Mouse (Mus musculus): ENCODE results near the gene Mboat7. TPM values are rescaled to one million over a fixed set of nuclear protein-coding genes. Genes with fewer than 3 reads are reported as not detected.

The Mboat7 gene
- total and polyA plus RNA-seq, 3 experiments, result 31.1 to 113 TPM; not detected in 1

GRCm38 (mm10) chr7:3665215-3666114, 27.9 kb downstream of the Mboat7 start, which contains the start of gene Leng1 (continued):
- TF ChIP-seq USF2 (IDR thresholded peaks at IDR 0.05; ENCODE audit: borderline replicate concordance in 1 of 2, insufficient read depth in 1 of 2, low read depth in 1 of 2, low read length in 2 of 2) (no peak), MYB (IDR thresholded peaks at IDR 0.05; ENCODE audit: low read depth, low read length) (no peak), MAZ (IDR thresholded peaks at IDR 0.05; ENCODE audit: low read depth, low read length) (no peak; the same call in 1 of the 2 replicates), TAL1 (IDR thresholded peaks at IDR 0.05; ENCODE audit: low read length) (peak; percentile 20; the same call in 1 of the 2 replicates), RCOR1 (IDR thresholded peaks at IDR 0.05; ENCODE audit: low read depth, low read length) (no peak), MAX (IDR thresholded peaks at IDR 0.05; ENCODE audit: low read length) (peak; percentile 67), GABPA (IDR thresholded peaks at IDR 0.05; ENCODE audit: low read depth, low read length) (no peak), CTCF (IDR thresholded peaks at IDR 0.05 in 2 of 3, conservative IDR thresholded peaks at IDR 0.05 in 1 of 3; ENCODE audit: control insufficient read depth in 1 of 3, insufficient read depth in 1 of 3, low read depth in 2 of 3, low read length in 3 of 3, poor library complexity in 1 of 3, severe bottlenecking in 1 of 3) (no peak)

- peaks cover 1 to 6% of the 10 kb centered on the region in 2 experiments; a peak in 3 of 4 replicates for H3K36me3 ChIP-seq (ENCODE audit: control insufficient read depth in 1 of 2, insufficient read depth in 2 of 2, low read length in 2 of 2)
- peaks cover 14% of the 10 kb centered on the region for H3K79me2 ChIP-seq (ENCODE audit: control insufficient read depth, insufficient read depth, low read length, poor library complexity)
- H3K9me3 ChIP-seq (replicated peaks; ENCODE audit: insufficient read depth, low read length), result no peaks in the 10 kb centered on the region
- DNase-seq (ENCODE audit: low read depth, low spot score), result no peak
- no peaks in the 10 kb centered on the region for H3K27me3 ChIP-seq (ENCODE audit: control insufficient read depth in 1 of 2, insufficient read depth in 2 of 2, low read length in 2 of 2)
- H3K27ac ChIP-seq (ENCODE audit: control insufficient read depth, low read depth, low read length), result peak overlapping the region; percentile 46
- H3K9ac ChIP-seq (ENCODE audit: control insufficient read depth, low read depth, low read length, poor library complexity, severe bottlenecking), result peak overlapping the region; percentile 78
- peaks cover 0 to 8% of the 10 kb centered on the region in 2 experiments; a peak in 2 of 4 replicates for H3K4me1 ChIP-seq (ENCODE audit: control insufficient read depth in 1 of 2, insufficient read depth in 2 of 2, low read length in 2 of 2)
- peak overlapping the region; percentile 71 to 97 for H3K4me3 ChIP-seq (ENCODE audit: control insufficient read depth in 1 of 2, insufficient read depth in 1 of 2, low read depth in 2 of 2, low read length in 2 of 2)
- TF ChIP-seq ZNF384 (IDR thresholded peaks at IDR 0.05; ENCODE audit: low read depth, low read length), result peak; percentile 62; the same call in 1 of the 2 replicates
- no peak for TF ChIP-seq USF2 (IDR thresholded peaks at IDR 0.05; ENCODE audit: borderline replicate concordance in 1 of 2, insufficient read depth in 1 of 2, low read depth in 1 of 2, low read length in 2 of 2)
- no peak; the same call in 1 of the 2 replicates for TF ChIP-seq ZMIZ1 (IDR thresholded peaks at IDR 0.05; ENCODE audit: low read depth, low read length)
- TF ChIP-seq KAT2A (conservative IDR thresholded peaks at IDR 0.05; ENCODE audit: low read depth, low read length), result no peak
These were observed 28.7 kb downstream of the Mboat7 start for GRCm38 (mm10) chr7:3664524-3665214.

- H3K27me3 ChIP-seq (ENCODE audit: control insufficient read depth in 1 of 2, insufficient read depth in 2 of 2, low read length in 2 of 2), result no peaks in the 10 kb centered on the region
These were observed 34.7 kb downstream of the Mboat7 start for GRCm38 (mm10) chr7:3658578-3658977.

More at GRCm38 (mm10) chr7:3658578-3658977, 34.7 kb downstream of the Mboat7 start:
- DNase-seq (ENCODE audit: low read depth, low spot score), result no peak
- H3K27ac ChIP-seq (ENCODE audit: control insufficient read depth, low read depth, low read length), result no peak overlapping the region
- no peak overlapping the region for H3K4me3 ChIP-seq (ENCODE audit: control insufficient read depth in 1 of 2, insufficient read depth in 1 of 2, low read depth in 2 of 2, low read length in 2 of 2)
- H3K9ac ChIP-seq (ENCODE audit: control insufficient read depth, low read depth, low read length, poor library complexity, severe bottlenecking), result no peak overlapping the region
- H3K9me3 ChIP-seq (replicated peaks; ENCODE audit: insufficient read depth, low read length), result no peaks in the 10 kb centered on the region
- no peak for TF ChIP-seq ZMIZ1 (IDR thresholded peaks at IDR 0.05; ENCODE audit: low read depth, low read length)
- TF ChIP-seq MAZ (IDR thresholded peaks at IDR 0.05; ENCODE audit: low read depth, low read length), result no peak
- TF ChIP-seq ETS1 (IDR thresholded peaks at IDR 0.05; ENCODE audit: low read depth, low read length), result no peak
- TF ChIP-seq SIN3A (IDR thresholded peaks at IDR 0.05; ENCODE audit: low read length), result no peak
- TF ChIP-seq GABPA (IDR thresholded peaks at IDR 0.05; ENCODE audit: low read depth, low read length), result no peak
- no peak for TF ChIP-seq USF1 (IDR thresholded peaks at IDR 0.05; ENCODE audit: low read depth, low read length)
- no peak for TF ChIP-seq ELF1 (IDR thresholded peaks at IDR 0.05; ENCODE audit: low read depth, low read length)
- H3K36me3 ChIP-seq (ENCODE audit: control insufficient read depth in 1 of 2, insufficient read depth in 2 of 2, low read length in 2 of 2), result peaks cover 1 to 9% of the 10 kb centered on the region in 2 experiments; a peak in 3 of 4 replicates
- 0 out of 4 replicates have a peak, but pooled peaks cover 0 to 2% of the 10 kb centered on the region in 2 experiments for H3K4me1 ChIP-seq (ENCODE audit: control insufficient read depth in 1 of 2, insufficient read depth in 2 of 2, low read length in 2 of 2)
- 0 out of 2 replicates have a peak, but pooled peaks cover 2% of the 10 kb centered on the region for H3K79me2 ChIP-seq (ENCODE audit: control insufficient read depth, insufficient read depth, low read length, poor library complexity)

Measured in MEL (cell line).